Mouse (Mus musculus): ENCODE measurements around the gene Hexa.

GRCm38 (mm10) chr9:59548961-59549487 is 9.7 kb downstream of the Hexa start:
- TF ChIP-seq CTCF (IDR thresholded peaks at IDR 0.05; ENCODE audit: low read depth) (no peak), EP300 (IDR thresholded peaks at IDR 0.05; ENCODE audit: low read depth) (no peak)
